Mouse (Mus musculus): ENCODE results near the gene Fkbp9. TPM values are rescaled to one million over a fixed set of nuclear protein-coding genes. Genes with fewer than 3 reads are reported as not detected.
A peak's percentile ranks its signal among the peaks of the same experiment; 100 is the strongest.

Gene Fkbp9
- polyA plus RNA-seq, 2 experiments, result 15.3 to 19.1 TPM

- H3K9ac ChIP-seq (replicated peaks), result no peak overlapping the region
- no peak overlapping the region for H3K4me2 ChIP-seq (ENCODE audit: low read depth)
- H3K27ac ChIP-seq, result no peak overlapping the region
- no peaks in the 10 kb centered on the region for H3K27me3 ChIP-seq (ENCODE audit: control insufficient read depth, insufficient read depth, low read length)
- ATAC-seq (ENCODE audit: insufficient read depth) (no peak), DNase-seq (ENCODE audit: low read depth in 3 of 3, low spot score in 3 of 3) (no peak)
- H3K4me3 ChIP-seq (ENCODE audit: insufficient read depth in 1 of 2, low read depth in 2 of 2, low read length in 2 of 2), result no peak overlapping the region
- TF ChIP-seq CTCF (IDR thresholded peaks at IDR 0.05; ENCODE audit: low read depth) (no peak), EP300 (IDR thresholded peaks at IDR 0.05; ENCODE audit: low read depth) (no peak)
- no peaks in the 10 kb centered on the region for H3K9me3 ChIP-seq (ENCODE audit: control insufficient read depth, low read length)
- 0 out of 4 replicates have a peak, but pooled peaks cover 0 to 2% of the 10 kb centered on the region in 2 experiments for H3K4me1 ChIP-seq (replicated peaks; ENCODE audit: control insufficient read depth in 2 of 2, insufficient read depth in 2 of 2, low read length in 1 of 2)
- 71% methylated on average over 4 of the region's 4 CpGs for WGBS (ENCODE audit: insufficient replicate concordance)
- H3K36me3 ChIP-seq (replicated peaks; ENCODE audit: control insufficient read depth, insufficient read depth, low read depth), result no peaks in the 10 kb centered on the region
Observed at GRCm38 (mm10) chr6:56805026-56805425, 26.8 kb upstream of the Fkbp9 start.

- Histone ChIP-seq H3K4me1 (replicated peaks; ENCODE audit: control insufficient read depth in 2 of 2, insufficient read depth in 2 of 2, low read length in 1 of 2) (0 out of 4 replicates have a peak, but pooled peaks cover 0 to 2% of the 10 kb centered on the region in 2 experiments), H3K4me2 (ENCODE audit: low read depth) (no peak overlapping the region), H3K27me3 (ENCODE audit: control insufficient read depth, insufficient read depth, low read length) (no peaks in the 10 kb centered on the region), H3K4me3 (ENCODE audit: insufficient read depth in 1 of 2, low read depth in 2 of 2, low read length in 2 of 2) (no peak overlapping the region), H3K27ac (no peak overlapping the region), H3K9ac (replicated peaks) (no peak overlapping the region), H3K36me3 (replicated peaks; ENCODE audit: control insufficient read depth, insufficient read depth, low read depth) (no peaks in the 10 kb centered on the region), H3K9me3 (ENCODE audit: control insufficient read depth, low read length) (no peaks in the 10 kb centered on the region)
- DNase-seq (ENCODE audit: low read depth in 3 of 3, low spot score in 3 of 3) (no peak), ATAC-seq (ENCODE audit: insufficient read depth) (no peak)
- 56% methylated on average over 2 of the region's 2 CpGs for WGBS (ENCODE audit: insufficient replicate concordance)
- TF ChIP-seq CTCF (IDR thresholded peaks at IDR 0.05; ENCODE audit: low read depth) (no peak), EP300 (IDR thresholded peaks at IDR 0.05; ENCODE audit: low read depth) (no peak)
Observed at GRCm38 (mm10) chr6:56806195-56806594, 25.7 kb upstream of the Fkbp9 start.

GRCm38 (mm10) chr6:56808656-56809055 is 23.2 kb upstream of the Fkbp9 start:
- 9% methylated on average over 3 of the region's 3 CpGs for WGBS (ENCODE audit: insufficient replicate concordance)
- no peak overlapping the region for H3K9ac ChIP-seq (replicated peaks)

GRCm38 (mm10) chr6:56813332-56813731 is 18.5 kb upstream of the Fkbp9 start:
- Histone ChIP-seq H3K4me1 (replicated peaks; ENCODE audit: control insufficient read depth in 2 of 2, insufficient read depth in 2 of 2, low read length in 1 of 2) (no peaks in the 10 kb centered on the region), H3K4me2 (ENCODE audit: low read depth) (no peak overlapping the region), H3K9ac (replicated peaks) (no peak overlapping the region), H3K36me3 (replicated peaks; ENCODE audit: control insufficient read depth, insufficient read depth, low read depth) (no peaks in the 10 kb centered on the region), H3K27ac (no peak overlapping the region), H3K4me3 (ENCODE audit: insufficient read depth in 1 of 2, low read depth in 2 of 2, low read length in 2 of 2) (no peak overlapping the region), H3K9me3 (ENCODE audit: control insufficient read depth, low read length) (no peaks in the 10 kb centered on the region), H3K27me3 (ENCODE audit: control insufficient read depth, insufficient read depth, low read length) (no peaks in the 10 kb centered on the region)
- TF ChIP-seq EP300 (IDR thresholded peaks at IDR 0.05; ENCODE audit: low read depth) (no peak), CTCF (IDR thresholded peaks at IDR 0.05; ENCODE audit: low read depth) (no peak)
- WGBS (ENCODE audit: insufficient replicate concordance), result 50% methylated on average over 2 of the region's 2 CpGs
- ATAC-seq (ENCODE audit: insufficient read depth) (no peak), DNase-seq (ENCODE audit: low read depth in 3 of 3, low spot score in 3 of 3) (no peak)

More at GRCm38 (mm10) chr6:56808656-56809055, 23.2 kb upstream of the Fkbp9 start:
- H3K27ac ChIP-seq, result no peak overlapping the region
- no peak overlapping the region for H3K4me2 ChIP-seq (ENCODE audit: low read depth)
- DNase-seq (ENCODE audit: low read depth in 3 of 3, low spot score in 3 of 3) (peak in 1 of 3 experiments; percentile 47), ATAC-seq (ENCODE audit: insufficient read depth) (peak; percentile 62; the same call in 1 of the 2 replicates)
- H3K36me3 ChIP-seq (replicated peaks; ENCODE audit: control insufficient read depth, insufficient read depth, low read depth), result no peaks in the 10 kb centered on the region
- no peak overlapping the region for H3K4me3 ChIP-seq (ENCODE audit: insufficient read depth in 1 of 2, low read depth in 2 of 2, low read length in 2 of 2)
- TF ChIP-seq EP300 (IDR thresholded peaks at IDR 0.05; ENCODE audit: low read depth) (no peak), CTCF (IDR thresholded peaks at IDR 0.05; ENCODE audit: low read depth) (peak; percentile 80)
- H3K4me1 ChIP-seq (replicated peaks; ENCODE audit: control insufficient read depth in 2 of 2, insufficient read depth in 2 of 2, low read length in 1 of 2), result no peaks in the 10 kb centered on the region
- no peaks in the 10 kb centered on the region for H3K27me3 ChIP-seq (ENCODE audit: control insufficient read depth, insufficient read depth, low read length)
- H3K9me3 ChIP-seq (ENCODE audit: control insufficient read depth, low read length), result no peaks in the 10 kb centered on the region

GRCm38 (mm10) chr6:56818436-56819123 is 13.3 kb upstream of the Fkbp9 start:
- H3K4me1 ChIP-seq (replicated peaks; ENCODE audit: control insufficient read depth in 2 of 2, insufficient read depth in 2 of 2, low read length in 1 of 2), result no peaks in the 10 kb centered on the region; a peak in 1 of 4 replicates
- DNase-seq (ENCODE audit: low read depth in 3 of 3, low spot score in 3 of 3) (no peak), ATAC-seq (ENCODE audit: insufficient read depth) (no peak)
- WGBS (ENCODE audit: insufficient replicate concordance), result 51% methylated on average over 5 of the region's 5 CpGs
- no peaks in the 10 kb centered on the region for H3K27me3 ChIP-seq (ENCODE audit: control insufficient read depth, insufficient read depth, low read length)
- no peaks in the 10 kb centered on the region for H3K9me3 ChIP-seq (ENCODE audit: control insufficient read depth, low read length)
- no peak overlapping the region for H3K4me3 ChIP-seq (ENCODE audit: insufficient read depth in 1 of 2, low read depth in 2 of 2, low read length in 2 of 2)
- no peak for TF ChIP-seq EP300 (IDR thresholded peaks at IDR 0.05; ENCODE audit: low read depth)
- no peak for TF ChIP-seq CTCF (IDR thresholded peaks at IDR 0.05; ENCODE audit: low read depth)
- H3K36me3 ChIP-seq (replicated peaks; ENCODE audit: control insufficient read depth, insufficient read depth, low read depth), result no peaks in the 10 kb centered on the region
- no peak overlapping the region for H3K4me2 ChIP-seq (ENCODE audit: low read depth)
- no peak overlapping the region for H3K9ac ChIP-seq (replicated peaks)
- no peak overlapping the region for H3K27ac ChIP-seq

Data from liver, embryonic 14.5 days (tissue).